Mouse (Mus musculus) thymus, postnatal 10 days (tissue): ENCODE results near the gene Notch1.

Experiments used
- DNase-seq, 2 experiments: peaks; one replicate each; pipeline ENCODE4 v3.0.0; 2021; ENCODE audit warnings: low spot score in 2 of 2

The Notch1 gene

GRCm38 (mm10) chr2:26481724-26482495 is 34.6 kb downstream of the Notch1 start:
- no peak for DNase-seq

- DNase-seq = no peak
These were observed 35.6 kb downstream of the Notch1 start for GRCm38 (mm10) chr2:26480911-26481310.

- DNase-seq = no peak
These were observed 37.7 kb downstream of the Notch1 start for GRCm38 (mm10) chr2:26478685-26479205.

DNA sequence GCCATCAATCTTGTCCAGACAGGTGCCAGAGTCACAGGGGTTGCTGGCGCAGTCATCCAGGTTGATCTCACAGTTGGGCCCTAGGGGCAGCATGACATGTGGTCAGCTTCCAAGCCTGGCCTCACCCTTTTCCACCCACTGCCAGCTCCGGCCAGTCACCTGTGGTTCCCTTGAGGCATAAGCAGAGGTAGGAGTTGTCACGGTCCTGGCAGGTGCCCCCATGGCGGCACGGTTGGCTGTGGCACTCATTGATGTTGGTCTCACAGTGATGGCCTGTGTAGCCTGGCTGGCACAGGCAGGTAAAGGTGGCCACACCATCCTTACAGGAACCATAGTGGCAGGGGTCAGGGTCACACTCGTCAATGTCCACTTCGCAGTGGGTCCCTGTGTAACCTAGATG is 38.6 kb downstream of the Notch1 start:
- no peak for DNase-seq

GRCm38 (mm10) chr2:26475505-26476430 is 40.7 kb downstream of the Notch1 start:
- no peak for DNase-seq

DNA sequence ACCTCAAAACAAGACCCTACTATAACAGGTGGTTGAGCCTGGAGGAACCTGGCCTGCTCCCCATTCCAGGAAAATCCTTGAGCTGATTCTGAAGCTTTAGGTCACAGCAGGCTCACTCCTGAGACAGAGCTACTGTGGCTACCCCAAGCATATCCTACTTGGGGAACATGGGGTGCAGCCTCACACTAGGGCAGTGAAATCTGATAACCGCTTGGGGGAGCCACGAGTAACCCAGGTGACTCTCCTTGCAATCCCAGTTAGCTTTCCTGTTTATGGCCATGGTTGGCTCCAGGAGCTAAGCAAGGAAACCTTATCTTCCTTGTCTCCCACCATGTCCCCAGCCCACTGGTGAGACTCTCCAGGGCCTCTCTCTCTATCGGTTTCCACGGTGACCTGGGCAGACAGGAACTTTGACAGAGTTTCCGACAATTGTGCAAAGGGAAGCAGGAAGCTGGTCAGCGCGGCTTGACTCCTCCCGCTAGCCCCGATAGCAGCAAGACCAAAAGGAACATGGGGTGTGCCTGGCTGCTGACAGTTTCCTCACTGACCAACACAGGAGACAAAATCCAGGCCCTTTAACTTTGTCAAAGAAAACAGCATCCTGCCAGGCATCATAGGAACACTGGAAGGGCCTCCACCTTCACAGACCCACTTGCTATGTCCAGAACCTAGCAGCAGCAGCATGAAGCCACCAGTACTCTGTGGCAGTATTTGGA is 41.5 kb downstream of the Notch1 start:
- DNase-seq = no peak

DNA sequence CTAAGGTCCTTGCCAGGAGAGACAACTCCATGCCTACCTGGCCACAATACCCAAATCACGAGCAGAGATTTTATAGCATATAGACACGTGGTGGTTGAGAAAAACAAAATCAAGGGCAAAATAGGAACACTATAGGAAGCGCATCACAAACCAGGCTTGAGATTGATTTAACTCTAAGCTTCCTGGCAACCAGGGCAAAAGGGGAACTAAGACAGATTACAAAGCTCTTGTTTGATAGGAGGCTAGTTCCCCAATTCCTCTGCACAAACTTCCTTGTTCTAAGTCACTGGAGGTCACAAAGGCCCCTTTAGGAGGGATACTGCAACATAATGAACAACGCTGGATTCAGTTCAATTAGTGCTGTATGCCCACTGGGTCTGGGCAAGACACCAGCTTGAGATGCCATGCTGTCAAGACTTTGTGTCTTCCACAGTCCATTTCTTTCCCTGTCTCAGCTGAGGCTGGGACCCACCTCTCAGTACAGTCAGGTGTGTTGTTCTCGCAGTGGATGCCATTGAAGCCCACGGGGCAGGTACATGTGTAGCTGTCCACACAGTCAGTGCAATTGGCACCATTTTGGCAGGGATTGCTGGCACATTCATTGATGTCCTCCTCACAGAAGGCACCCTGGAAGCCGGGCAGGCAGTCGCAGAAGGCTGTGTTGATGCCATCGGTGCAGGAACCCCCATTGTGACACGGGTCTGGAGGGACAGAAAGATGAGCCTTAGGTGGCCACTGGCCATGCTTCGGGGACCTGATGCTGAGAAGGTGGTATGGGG is 44.0 kb downstream of the Notch1 start:
- no peak for DNase-seq

DNA sequence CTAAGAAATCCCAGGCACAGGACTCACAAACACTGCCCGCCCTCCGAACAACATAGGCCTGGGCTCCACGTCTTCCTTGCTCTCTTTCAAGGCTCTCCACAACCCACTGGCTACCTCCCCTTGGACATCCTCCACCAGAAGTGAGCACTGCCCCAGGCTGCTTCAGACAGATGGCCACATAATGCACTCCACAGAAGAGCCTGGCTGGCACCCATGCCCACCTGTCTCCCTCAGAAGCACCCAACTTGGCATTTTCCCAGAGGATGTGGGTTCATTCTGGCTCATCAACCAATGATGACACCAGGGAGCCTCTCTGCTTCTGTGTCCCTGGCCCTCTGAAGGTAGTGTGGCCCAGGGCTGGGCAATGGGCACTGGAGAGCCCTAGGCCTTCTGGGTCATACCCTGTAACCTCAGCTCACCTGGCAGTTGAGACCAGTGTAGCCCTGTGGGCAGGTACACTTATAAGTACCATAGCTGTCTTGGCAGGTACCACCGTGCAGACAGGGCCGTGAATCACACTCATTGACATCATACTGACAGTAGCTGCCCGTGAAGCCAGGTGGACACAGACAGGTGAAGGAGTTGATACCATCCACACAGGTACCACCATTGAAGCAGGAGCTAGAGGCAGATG is 44.7 kb downstream of the Notch1 start:
- DNase-seq = no peak

DNA sequence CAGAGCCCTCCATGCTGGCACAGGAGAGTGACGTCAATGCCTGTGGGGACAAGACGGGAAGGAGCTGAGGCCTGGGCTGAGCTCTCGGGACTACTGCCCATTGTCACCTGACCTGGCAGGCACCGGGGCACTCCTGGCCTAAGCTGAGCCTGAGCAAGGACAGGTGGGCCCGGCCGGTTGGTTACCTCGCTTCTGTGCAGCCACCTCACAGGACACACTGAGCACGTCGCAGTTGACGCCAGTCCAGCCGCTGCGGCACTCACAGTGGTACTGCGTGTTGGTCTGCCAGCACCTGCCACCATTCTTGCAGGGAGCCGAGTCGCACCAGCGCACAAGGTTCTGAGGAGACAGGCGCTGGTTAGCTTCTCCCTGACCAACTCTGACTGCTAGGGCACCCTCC is 45.5 kb downstream of the Notch1 start:
- DNase-seq = no peak

DNA sequence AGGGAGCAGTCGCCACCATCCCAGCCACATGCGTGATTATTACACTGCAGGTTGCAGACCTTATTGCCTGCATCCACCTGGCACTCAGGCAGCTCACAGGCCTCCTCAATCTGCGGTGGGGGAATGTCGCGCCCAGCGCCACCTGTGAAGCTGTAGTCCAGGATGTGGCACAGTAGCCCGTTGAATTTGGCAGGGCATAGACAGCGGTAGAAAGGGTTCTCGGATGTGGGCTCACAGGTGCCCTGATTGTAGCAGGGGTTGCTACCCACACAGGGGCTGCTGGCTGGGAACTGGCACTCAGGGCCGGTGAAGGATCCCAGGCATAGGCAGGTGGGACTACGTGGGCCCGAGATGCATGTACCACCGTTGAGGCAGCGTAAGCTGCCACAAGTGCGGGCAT is 48.1 kb downstream of the Notch1 start:
- peak; percentile 69 to 79 for DNase-seq

DNA sequence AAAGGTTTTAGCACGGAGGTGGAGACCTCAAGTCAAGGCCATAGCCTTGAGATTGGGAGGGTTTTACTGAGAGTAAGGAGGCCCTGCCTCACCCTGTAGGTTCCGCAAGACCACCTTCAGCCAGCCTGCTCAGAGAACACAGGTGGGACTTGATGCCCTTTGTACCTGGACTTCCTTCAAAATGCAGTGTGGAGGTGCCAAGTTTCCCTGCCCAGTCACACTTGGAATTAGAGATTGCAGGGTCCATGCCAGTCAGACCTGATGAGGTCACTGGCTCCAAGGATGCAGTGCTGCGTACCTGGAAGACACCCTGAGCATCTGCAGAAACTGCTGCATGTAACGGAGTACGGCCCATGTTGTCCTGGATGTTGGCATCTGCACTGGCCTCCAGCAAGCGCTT is 53.1 kb downstream of the Notch1 start:
- no peak for DNase-seq

- no peak for DNase-seq
These were observed 53.5 kb downstream of the Notch1 start for GRCm38 (mm10) chr2:26462980-26463379.

- no peak for DNase-seq
These were observed 54.8 kb downstream of the Notch1 start for GRCm38 (mm10) chr2:26461667-26462066.

- peak; percentile 62 to 68 for DNase-seq
These were observed 55.6 kb downstream of the Notch1 start for GRCm38 (mm10) chr2:26460837-26461236.

DNA sequence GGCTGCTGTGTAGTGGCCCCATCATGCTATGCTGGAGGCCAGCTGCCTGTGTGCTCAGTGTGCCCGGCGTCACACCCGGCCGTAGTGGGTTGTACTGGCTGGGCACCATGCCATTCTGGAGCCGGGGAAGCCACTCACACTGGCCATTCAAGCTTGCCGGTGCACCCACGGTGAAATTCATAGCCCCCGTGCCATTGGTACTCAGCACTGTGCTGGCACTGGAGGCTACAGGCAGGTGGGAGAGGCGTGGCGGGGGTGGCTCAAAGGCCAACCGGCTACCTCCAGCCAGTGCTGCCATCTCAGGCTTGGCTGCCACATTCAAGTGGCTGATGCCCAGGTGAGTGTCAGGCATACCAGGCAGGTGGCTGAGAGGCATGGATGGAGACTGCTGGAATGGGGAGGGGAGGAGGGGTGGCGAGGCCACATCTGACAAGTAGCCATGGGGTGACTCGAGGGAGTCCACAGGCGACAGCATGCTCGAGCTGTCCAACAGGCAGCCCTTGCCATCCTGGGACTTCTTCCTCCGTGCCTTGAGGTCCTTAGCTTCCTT is 56.3 kb downstream of the Notch1 start:
- DNase-seq = no peak

DNA sequence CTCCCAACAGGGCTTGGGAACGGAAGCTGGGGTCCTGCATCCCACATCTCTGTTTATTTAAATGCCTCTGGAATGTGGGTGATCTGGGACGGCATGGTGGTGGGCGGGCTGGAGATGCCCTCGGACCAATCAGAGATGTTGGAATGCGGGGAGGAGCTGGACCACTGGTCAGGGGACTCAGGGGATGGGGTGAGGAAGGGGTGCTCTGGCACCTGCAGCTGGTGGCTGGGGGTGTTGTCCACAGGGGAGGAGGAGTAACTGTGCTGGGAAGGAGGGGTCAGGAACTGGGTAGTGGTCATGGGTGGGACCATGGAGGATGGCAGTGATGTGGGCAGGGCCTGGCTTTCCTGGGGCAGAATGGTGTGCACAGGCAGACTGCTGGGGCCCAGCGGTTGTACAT is 57.0 kb downstream of the Notch1 start:
- DNase-seq = no peak

GRCm38 (mm10) chr2:26458402-26459124 is 57.9 kb downstream of the Notch1 start:
- peak; percentile 35 to 61 for DNase-seq

GRCm38 (mm10) chr2:26449121-26450060 is 67.1 kb downstream of the Notch1 start:
- DNase-seq = peak; percentile 65 to 86

GRCm38 (mm10) chr2:26447451-26447850 is 69.0 kb downstream of the Notch1 start:
- DNase-seq = no peak
